Mouse (Mus musculus) bone marrow macrophage, adult 2 months (primary cell): ENCODE results near the gene Klhl42. TPM values are rescaled to one million over a fixed set of nuclear protein-coding genes. Genes with fewer than 3 reads are reported as not detected.

Experiments
- H3K27ac ChIP-seq: 2 replicates; pipeline ENCODE4 v1.5.1; 2012; ENCODE audit warnings: low read depth, low read length; ENCODE audit not compliant: insufficient read depth
- H3K4me1 ChIP-seq: 2 replicates; pipeline ENCODE4 v1.6.1; 2012; ENCODE audit warnings: low read length; ENCODE audit not compliant: control insufficient read depth, insufficient read depth
- H3K4me3 ChIP-seq: 2 replicates; pipeline ENCODE4 v1.5.1; 2012; ENCODE audit warnings: mild to moderate bottlenecking, low read length, moderate library complexity; ENCODE audit not compliant: insufficient read depth
- CTCF ChIP-seq: IDR thresholded peaks from 2 replicates; pipeline ENCODE4 v1.5.1; 2012; ENCODE audit warnings: low read depth, mild to moderate bottlenecking, low read length, moderate library complexity
- POLR2A ChIP-seq: IDR thresholded peaks from 2 replicates; pipeline ENCODE4 v1.6.1; 2012; ENCODE audit warnings: mild to moderate bottlenecking, low read depth, low read length, borderline replicate concordance
- polyA plus RNA-seq: library from polyadenylated mRNA; stranded (reverse); fragments of >200 nt; gene quantifications from 2 replicates; pipeline ENCODE4 v1.2.4, GENCODE M21; 2012; ENCODE audit not compliant: missing spikeins, insufficient read depth, insufficient read length

Gene Klhl42
- 5.1 and 6.4 TPM in 2 replicates for polyA plus RNA-seq

DNA sequence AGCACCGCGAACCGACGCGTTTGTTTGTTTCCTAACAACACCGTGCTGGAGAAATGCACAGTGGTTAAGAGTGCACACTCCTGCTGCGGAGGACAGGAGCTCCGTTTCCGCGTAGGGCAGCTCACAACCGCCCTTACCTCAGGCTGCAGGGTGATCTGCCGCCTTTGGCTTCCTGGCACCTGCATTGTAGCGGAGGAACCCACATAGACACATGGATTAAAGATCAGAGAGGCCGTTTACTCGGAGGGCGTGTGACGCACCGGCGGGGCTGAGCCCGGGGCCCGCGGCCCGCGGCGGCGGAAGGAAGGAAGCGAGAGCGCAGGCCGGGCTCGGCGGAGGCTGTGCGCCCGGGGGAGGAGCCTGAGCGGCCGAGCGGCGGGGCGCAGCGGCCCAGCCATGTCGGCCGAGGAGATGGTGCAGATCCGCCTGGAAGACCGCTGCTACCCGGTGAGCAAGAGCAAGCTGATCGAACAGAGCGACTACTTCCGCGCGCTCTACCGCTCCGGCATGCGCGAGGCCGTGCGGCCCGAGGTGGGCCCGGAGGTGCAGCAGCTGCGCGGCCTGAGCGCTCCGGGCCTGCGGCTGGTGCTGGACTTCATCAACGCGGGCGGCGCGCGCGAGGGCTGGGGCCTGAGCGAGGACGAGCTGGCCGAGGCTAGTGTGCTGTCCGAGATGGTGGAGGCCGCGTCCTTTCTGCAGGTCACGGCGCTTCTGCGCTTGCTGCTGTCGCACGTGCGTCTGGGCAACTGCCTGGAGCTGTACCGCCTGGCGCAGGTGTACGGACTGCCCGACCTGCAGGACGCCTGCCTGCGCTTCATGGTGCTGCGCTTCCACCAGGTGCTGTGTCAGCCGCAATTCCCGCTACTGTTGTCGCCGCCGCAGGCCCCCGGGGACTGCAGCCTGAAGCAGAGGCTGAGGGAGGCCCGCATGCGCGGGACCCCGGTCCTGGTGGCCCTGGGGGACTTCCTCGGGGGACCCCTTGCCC is at the start of gene Klhl42:
Klhl42 (plus strand) TSS at position 244 of the 985 bp plus-strand sequence.
- Histone ChIP-seq H3K27ac (peak within 1 kb of the TSS; percentile 66), H3K4me1 (peaks cover 18% of the 10 kb centered on the region), H3K4me3 (peak within 1 kb of the TSS; percentile 86)
- TF ChIP-seq CTCF (no peak), POLR2A (peak; percentile 83; the same call in 1 of the 2 replicates)

DNA sequence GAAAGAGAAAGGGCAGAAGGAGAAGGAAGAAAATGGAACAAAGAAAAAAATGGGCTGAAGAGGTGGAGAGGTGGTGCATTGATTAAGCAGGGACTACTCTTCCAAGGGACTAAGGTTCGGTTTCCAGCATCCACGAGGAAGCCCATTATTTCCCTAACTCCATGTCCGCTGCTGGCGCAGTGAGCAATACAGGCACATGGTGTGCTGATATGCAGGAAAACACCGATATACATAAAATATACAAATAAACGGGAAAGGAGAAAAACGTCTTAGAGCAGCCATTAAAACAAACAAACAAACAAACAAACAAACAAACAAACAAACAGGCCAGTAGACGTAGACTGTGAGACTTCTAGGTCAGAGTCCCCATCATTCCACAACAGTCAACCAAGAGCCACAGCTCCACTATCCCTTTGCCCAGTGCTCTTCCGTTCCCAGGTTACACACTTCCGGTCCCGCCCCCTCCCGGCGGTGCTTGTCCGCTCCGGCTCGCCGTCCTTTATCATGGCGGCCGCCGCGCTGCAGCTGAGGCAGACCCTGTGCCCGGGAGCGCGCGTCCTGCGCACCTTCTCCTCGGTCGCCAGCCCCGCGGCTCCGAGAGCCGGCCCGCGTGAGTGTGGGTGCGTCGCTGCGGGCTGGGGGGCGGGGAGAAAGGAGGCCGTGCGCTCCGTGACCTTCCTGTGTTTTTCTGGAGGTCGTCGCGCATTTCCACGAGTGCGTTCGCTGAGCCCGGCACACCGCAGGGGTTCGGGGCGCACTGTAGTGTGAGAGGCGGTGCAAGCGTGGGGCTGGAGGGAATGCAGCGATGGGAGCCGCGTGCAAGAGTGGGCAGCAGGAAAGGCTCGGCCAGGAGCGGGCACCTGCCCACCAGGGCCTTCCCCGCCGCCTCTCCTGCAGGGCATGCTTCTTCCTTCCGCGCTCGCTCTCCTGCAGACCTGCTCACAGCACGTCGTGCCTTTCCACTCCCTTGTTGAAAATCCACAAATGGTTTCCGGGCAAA is 48.6 kb upstream of the Klhl42 start, which contains the start of gene Mrps35:
Mrps35 (plus strand) TSS at position 474 of the 1,000 bp plus-strand sequence.
- peak within 1 kb of the TSS; percentile 54 for H3K27ac ChIP-seq

DNA sequence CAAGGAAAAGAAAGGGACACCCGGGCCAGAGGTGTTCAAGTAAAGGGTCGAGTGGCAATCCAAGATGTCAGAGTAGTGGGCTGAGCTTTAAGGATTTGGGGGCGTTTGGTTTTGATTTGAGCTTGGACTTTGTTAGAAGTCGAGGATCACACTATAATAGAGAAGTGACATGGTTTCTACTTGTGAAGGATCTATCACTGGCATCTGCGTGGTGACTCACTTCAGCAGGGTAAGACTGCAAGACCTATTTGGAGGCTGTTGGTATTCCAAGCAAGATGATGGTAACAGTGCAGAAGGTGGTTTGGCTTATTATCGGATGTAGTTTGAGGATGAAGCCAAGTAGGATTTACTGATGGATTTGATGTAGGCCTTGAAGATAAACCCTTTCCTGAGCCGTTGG is 47.5 kb upstream of the Klhl42 start:
- Histone ChIP-seq H3K4me3 (peak overlapping the region; percentile 76), H3K27ac (no peak overlapping the region), H3K4me1 (peaks cover 7% of the 10 kb centered on the region)
- TF ChIP-seq CTCF, result no peak
- TF ChIP-seq POLR2A, result no peak

More for the DNA sequence above, 48.6 kb upstream of the Klhl42 start, which contains the start of gene Mrps35:
- Histone ChIP-seq H3K4me1 (peaks cover 7% of the 10 kb centered on the region), H3K4me3 (peak within 1 kb of the TSS; percentile 76)
- no peak for TF ChIP-seq CTCF
- TF ChIP-seq POLR2A, result peak; percentile 54; the same call in 1 of the 2 replicates

DNA sequence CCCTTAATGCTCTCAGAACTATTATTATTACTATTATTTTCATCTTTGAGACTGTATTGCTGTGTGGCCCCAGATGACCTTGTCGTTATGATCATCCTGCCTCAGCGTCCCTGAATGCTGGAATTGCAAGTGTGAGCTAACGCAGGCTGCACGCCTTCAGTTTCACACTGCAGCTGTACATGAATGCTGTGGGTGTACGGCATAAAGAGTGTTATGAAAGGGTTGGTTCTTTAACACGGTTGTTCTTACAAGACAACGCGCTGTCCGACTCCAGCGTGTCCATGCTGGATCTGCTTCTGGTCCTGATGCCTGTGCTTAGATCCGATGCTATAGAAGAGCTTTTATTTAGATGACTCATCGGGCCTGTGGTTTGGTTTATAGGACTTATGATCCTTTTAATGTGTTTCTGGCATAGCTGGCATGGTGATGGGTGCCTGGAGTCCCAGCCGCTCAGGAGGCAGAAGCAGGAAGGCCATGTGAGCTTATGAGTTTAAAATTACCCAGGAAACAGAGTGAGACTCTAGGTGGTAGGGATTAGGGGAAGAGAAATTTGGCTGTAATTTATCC is 41.9 kb upstream of the Klhl42 start:
- H3K4me3 ChIP-seq, result no peak overlapping the region
- H3K4me1 ChIP-seq, result no peaks in the 10 kb centered on the region
- H3K27ac ChIP-seq, result no peak overlapping the region
- TF ChIP-seq POLR2A, result no peak
- no peak for TF ChIP-seq CTCF

DNA sequence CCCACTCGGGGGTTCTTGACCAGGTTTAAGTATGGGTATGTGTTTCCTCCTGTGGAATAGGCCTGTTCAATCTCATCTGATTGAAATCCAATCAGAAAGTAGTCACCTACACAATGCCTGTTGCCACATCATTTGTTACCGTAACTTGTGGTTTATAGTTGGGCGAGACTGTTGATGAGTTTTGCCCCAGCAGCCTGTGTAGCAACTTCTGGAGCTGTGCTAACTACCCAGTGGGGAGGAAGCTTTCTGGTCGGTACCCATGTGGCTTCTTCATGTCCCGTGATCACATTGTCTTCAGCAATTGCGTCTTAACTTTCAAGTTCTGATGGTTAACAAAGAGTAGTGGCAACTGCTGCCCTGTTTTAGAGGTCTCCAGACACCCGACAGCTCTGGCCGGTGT is 39.5 kb upstream of the Klhl42 start:
- H3K27ac ChIP-seq, result no peak overlapping the region
- no peak for TF ChIP-seq POLR2A
- TF ChIP-seq CTCF, result no peak

DNA sequence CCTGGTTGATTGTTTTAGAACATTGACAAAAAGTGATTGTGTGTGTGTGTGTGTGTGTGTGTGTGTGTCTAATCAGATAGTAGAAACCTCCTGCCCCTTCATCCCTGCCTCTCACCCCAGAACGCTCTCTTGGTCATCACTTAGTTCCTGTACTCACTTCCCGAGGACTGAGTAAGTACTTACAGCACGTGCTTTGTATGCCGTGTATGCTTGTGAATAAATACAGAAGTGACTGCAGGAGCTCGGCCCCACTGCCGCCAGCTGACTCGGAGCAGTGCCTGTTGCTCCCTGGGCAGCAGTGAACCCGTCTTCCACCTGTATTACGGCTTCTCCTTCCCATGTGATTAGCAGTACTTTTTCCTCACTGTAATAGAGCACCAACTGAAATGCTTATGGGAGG is 38.7 kb upstream of the Klhl42 start:
- TF ChIP-seq CTCF, result no peak
- no peak for TF ChIP-seq POLR2A
- no peak overlapping the region for H3K27ac ChIP-seq
- no peaks in the 10 kb centered on the region for H3K4me1 ChIP-seq
- H3K4me3 ChIP-seq, result no peak overlapping the region

More for the DNA sequence above, 39.5 kb upstream of the Klhl42 start:
- no peaks in the 10 kb centered on the region for H3K4me1 ChIP-seq
- no peak overlapping the region for H3K4me3 ChIP-seq

DNA sequence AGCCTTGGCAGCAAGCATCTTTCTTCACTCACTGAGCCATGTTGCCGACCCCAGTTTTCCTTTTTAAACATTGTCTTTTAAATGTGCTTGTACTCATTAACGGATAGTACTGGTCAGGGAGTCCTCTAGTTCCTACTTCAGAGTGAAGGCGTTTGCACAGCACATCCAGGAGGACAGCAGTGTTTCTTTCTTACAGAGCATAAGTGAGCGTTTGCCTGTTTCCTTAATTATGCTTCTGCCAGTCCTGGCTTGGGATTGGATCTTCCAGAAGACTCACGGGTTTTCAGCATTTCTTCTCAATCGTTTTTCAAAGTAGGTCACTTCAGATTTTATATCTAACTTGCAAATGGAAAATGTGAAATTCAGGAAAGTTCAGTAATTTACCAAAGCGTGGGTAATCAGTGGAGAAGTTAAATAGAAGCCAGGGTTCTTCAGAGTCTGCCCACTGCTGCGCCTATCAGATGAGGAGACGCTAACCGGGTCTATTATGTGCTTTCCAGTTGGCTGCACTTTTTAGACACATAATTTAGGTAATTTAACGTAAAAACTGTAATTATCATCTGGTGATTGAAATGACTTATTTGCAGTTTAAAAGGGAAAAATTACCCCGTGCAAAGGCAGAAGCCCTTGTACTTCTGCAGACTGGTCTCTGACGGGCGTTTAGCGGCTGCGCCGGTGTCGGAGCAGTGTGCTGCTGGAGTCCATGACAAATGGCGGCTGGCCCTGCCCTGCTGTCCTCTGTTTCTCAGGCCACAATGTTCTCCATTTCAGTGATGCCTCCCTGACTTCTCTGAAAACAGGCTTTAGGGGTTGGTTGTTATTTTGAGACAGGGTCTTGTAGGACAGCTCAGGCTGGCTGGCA is 37.2 kb upstream of the Klhl42 start:
- no peak overlapping the region for H3K4me3 ChIP-seq
- H3K4me1 ChIP-seq, result no peaks in the 10 kb centered on the region
- no peak for TF ChIP-seq CTCF
- no peak for TF ChIP-seq POLR2A
- no peak overlapping the region for H3K27ac ChIP-seq

DNA sequence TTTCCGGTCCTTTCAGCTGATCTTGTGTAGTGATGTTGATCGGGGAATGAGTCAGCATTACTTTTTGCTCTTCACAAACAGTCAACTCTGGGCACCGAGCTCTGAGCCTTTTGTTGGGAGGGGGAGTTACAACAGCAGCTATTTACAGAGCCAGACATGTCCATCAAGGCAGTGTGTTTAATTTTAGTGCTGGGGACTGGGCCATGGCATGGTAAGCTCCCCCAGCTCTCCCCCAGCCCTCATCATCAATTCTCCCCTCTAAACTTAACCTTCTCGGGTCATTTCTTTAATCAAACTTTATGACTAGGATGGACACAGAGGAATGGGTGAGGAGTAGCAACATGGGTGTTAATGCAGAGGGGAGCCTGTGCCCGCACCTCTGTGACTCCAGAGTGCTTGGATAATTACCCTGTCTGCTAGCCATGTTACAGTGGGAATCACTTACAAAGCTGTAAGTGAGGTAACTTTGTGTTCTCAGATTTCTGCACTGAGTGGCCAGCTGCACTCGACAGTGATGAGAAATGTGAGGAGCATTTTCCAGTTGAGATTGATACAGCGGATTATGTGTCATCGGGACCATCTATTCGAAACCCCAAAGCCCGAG is 35.7 kb upstream of the Klhl42 start:
- no peak for TF ChIP-seq CTCF

DNA sequence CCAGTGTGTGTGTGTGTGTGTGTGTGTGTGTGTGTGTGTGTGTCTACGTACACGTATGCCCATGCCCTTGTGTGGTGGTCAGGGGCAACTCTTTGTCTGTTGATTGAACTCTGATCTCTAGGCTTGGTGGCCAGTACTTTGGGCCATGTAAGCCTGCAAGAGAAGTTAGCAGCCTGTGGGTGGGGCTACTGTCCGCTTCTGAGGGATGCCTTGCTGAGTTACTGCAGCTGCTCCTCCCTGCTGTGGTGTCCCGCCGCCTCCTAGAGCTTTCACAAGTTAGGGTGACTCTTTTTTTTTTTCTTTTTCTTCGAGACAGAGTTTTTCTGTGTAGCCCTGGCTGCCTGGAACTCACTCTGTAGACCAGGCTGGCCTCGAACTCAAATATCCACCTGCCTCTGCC is 31.9 kb upstream of the Klhl42 start:
- Histone ChIP-seq H3K27ac (no peak overlapping the region), H3K4me1 (no peaks in the 10 kb centered on the region), H3K4me3 (no peak overlapping the region)
- no peak for TF ChIP-seq CTCF
- no peak for TF ChIP-seq POLR2A

More for the DNA sequence above, 35.7 kb upstream of the Klhl42 start:
- Histone ChIP-seq H3K27ac (no peak overlapping the region), H3K4me1 (no peaks in the 10 kb centered on the region), H3K4me3 (no peak overlapping the region)
